Mouse (Mus musculus) c-Kit-positive CD71-negative TER-119-negative erythroid progenitor cells, embryonic 14.5 days (primary cell): ENCODE results near the gene Zkscan8.
"Not testable (repeated sequence)": the region's sequence is repeated elsewhere in the genome, so short reads cannot be mapped to it uniquely, and the experiment has no call there.

Experiments
- DNase-seq: peaks from one replicate; pipeline ENCODE4 v3.0.0-alpha.2; 2013; ENCODE audit warnings: low read depth

Gene Zkscan8

GRCm38 (mm10) chr13:21530781-21531201 is at the start of gene Zkscan8:
Zkscan8 (minus strand) TSS chr13:21531120.
- DNase-seq: peak; percentile 74

- no peak for DNase-seq
Measured at GRCm38 (mm10) chr13:21559793-21560192, 28.9 kb upstream of the Zkscan8 start, which contains the start of gene Olfr1535. Olfr1535 (minus strand) TSS chr13:21559893.

- DNase-seq: no peak
Measured at GRCm38 (mm10) chr13:21550416-21551110, 19.6 kb upstream of the Zkscan8 start.

- no peak for DNase-seq
Measured at GRCm38 (mm10) chr13:21549487-21549886, 18.6 kb upstream of the Zkscan8 start.

GRCm38 (mm10) chr13:21542708-21543107 is 11.8 kb upstream of the Zkscan8 start, which contains the start of gene Olfr1366:
Olfr1366 (minus strand) TSS chr13:21542808.
- no peak for DNase-seq

GRCm38 (mm10) chr13:21530136-21530535 is 784 bp downstream of the Zkscan8 start:
- no peak for DNase-seq

GRCm38 (mm10) chr13:21506221-21506649 is 24.7 kb downstream of the Zkscan8 start:
- peak; percentile 77 for DNase-seq

GRCm38 (mm10) chr13:21502296-21502695 is 28.6 kb downstream of the Zkscan8 start:
- no peak for DNase-seq

GRCm38 (mm10) chr13:21501182-21501581 is 29.7 kb downstream of the Zkscan8 start, which contains the start of gene Gm11273:
Gm11273 (minus strand) TSS chr13:21501418.
- not testable (repeated sequence) for DNase-seq

GRCm38 (mm10) chr13:21495080-21495479 is 35.8 kb downstream of the Zkscan8 start, which contains the start of gene AK157302:
AK157302 (plus strand) TSS chr13:21495223.
- DNase-seq: no peak

- DNase-seq: no peak
Measured at GRCm38 (mm10) chr13:21492847-21493246, 38.1 kb downstream of the Zkscan8 start.

- no peak for DNase-seq
Measured at GRCm38 (mm10) chr13:21486881-21487280, 44.0 kb downstream of the Zkscan8 start.

- not testable (repeated sequence) for DNase-seq
Measured at GRCm38 (mm10) chr13:21478759-21479670, 51.9 kb downstream of the Zkscan8 start, which contains the start of the genes Zkscan4 and Gm10065. Zkscan4 (plus strand) TSS chr13:21478907. Gm10065 (minus strand) TSS chr13:21479441.

- DNase-seq: no peak
Measured at GRCm38 (mm10) chr13:21472427-21472826, 58.5 kb downstream of the Zkscan8 start.

- DNase-seq: no peak
Measured at GRCm38 (mm10) chr13:21469097-21469496, 61.8 kb downstream of the Zkscan8 start.

- peak; percentile 80 for DNase-seq
Measured at GRCm38 (mm10) chr13:21468061-21469019, 62.6 kb downstream of the Zkscan8 start, which contains the start of gene Nkapl. Nkapl (minus strand) TSS chr13:21468509.

GRCm38 (mm10) chr13:21467336-21467735 is 63.6 kb downstream of the Zkscan8 start:
- DNase-seq: no peak
